Mouse (Mus musculus): ENCODE measurements around the gene Krtap6-1.
"Not testable (repeated sequence)": the region's sequence is repeated elsewhere in the genome, so short reads cannot be mapped to it uniquely, and the experiment has no call there.

The Krtap6-1 gene

GRCm38 (mm10) chr16:89031399-89031798 is at the start of gene Krtap6-1:
TSS of gene Krtap6-1 (plus strand) at chr16:89031699.
- DNase-seq = not testable (repeated sequence)

GRCm38 (mm10) chr16:89010659-89011058 is 20.8 kb upstream of the Krtap6-1 start, which contains the start of gene Krtap22-2:
TSS of gene Krtap22-2 (minus strand) at chr16:89010759.
- no peak for DNase-seq

GRCm38 (mm10) chr16:89013973-89014372 is 17.5 kb upstream of the Krtap6-1 start:
- DNase-seq = no peak

- not testable (repeated sequence) for DNase-seq
Observed at GRCm38 (mm10) chr16:89014984-89015383, 16.5 kb upstream of the Krtap6-1 start, which contains the start of gene Gm10229. TSS of gene Gm10229 (plus strand) at chr16:89015284.

- not testable (repeated sequence) for DNase-seq
Observed at GRCm38 (mm10) chr16:89041372-89041771, 9.9 kb downstream of the Krtap6-1 start, which contains the start of gene Gm10228. TSS of gene Gm10228 (minus strand) at chr16:89041472.

GRCm38 (mm10) chr16:89047783-89048182 is 16.3 kb downstream of the Krtap6-1 start, which contains the start of gene Krtap6-5:
TSS of gene Krtap6-5 (minus strand) at chr16:89047883.
- DNase-seq = no peak

GRCm38 (mm10) chr16:89063902-89064301 is 32.4 kb downstream of the Krtap6-1 start, which contains the start of gene 1110025L11Rik:
TSS of gene 1110025L11Rik (minus strand) at chr16:89064002.
- not testable (repeated sequence) for DNase-seq

- DNase-seq = not testable (repeated sequence)
Observed at GRCm38 (mm10) chr16:89071041-89071440, 39.5 kb downstream of the Krtap6-1 start.
